Mouse (Mus musculus): ENCODE data around the gene Rbm43. TPM values are rescaled to one million over a fixed set of nuclear protein-coding genes. Genes with fewer than 3 reads are reported as not detected.

Rbm43 gene
- polyA plus RNA-seq (2014; fragmentation: Illumina TruSeq; extraction: RNeasy Lipid Tissue Mini Kit (QIAGEN cat#74804)), result 50.7 TPM

DNA sequence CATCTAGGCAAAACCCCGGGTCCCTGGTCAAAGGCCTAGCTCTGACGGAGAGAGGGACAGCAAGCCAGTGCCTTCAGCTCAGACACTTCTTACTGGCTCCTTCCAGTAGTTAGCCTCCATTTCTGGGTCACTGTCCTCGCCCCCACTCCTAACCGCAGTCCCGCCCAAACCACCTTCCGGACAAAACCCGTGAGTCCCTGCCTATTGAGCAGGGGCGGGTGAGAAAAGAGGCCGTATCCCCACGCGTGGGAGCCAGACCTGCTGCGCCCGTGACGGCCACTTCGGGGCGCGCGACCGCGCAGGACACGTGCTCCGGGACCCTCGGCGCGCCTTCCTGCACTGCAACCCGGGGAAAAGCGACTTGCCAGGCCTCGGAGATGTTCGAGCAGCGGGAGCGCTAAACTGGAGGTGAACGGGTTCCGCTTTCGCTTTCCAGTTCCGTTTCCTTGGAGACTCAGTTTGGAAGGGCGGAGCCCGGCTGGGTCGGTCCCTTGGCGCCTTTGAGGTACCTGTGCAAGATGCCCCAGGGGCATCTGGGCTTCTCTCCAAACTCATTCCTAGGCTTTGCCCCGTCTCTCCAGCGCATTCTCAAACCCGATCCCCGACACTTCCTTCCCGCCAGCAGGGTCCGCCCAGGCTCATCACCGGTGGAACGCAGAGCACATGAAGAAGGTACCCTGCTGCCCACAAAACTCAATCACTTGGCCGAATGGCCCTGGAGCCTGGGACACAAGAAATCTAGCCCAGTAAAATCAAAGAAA is at the start of gene Rbm43:
Gene Rbm43 (minus strand): TSS at position 590 of the 761 bp plus-strand sequence.

DNA sequence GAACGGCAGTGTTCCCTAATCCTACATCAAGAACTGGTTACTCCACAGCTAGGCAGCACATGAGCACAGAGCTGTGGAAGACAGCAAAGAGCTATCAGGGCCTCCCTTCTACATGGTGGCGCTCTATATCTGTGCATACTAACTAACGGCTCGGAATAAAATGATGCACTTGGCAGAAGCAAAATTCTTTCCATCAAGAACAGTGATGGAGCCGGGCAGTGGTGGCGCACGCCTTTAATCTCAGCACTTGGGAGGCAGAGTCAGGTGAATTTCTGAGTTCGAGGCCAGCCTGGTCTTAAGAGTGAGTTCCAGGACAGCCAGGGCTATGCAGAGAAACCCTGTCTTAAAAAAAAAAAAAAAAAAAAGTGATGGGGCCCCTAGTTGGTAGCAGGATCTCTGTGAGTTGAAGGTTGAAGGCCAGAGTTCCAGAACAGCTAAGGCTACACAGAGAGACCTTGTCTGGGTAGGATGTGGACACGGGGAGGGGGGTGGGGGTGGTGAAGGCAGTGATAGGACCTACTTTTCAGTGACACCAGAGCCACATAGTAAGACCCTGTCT is 38.5 kb upstream of the Rbm43 start, which contains the start of gene Nmi:
Gene Nmi (minus strand): TSS at position 85 of the 559 bp plus-strand sequence.

Other genes with a start within 250 kb of the Rbm43 start
- gene Nmi, start 38.3 kb upstream of the Rbm43 start, polyA plus RNA-seq (2014; fragmentation: Illumina TruSeq; extraction: RNeasy Lipid Tissue Mini Kit (QIAGEN cat#74804)), result 39.1 TPM
- gene Tnfaip6, start 102.8 kb upstream of the Rbm43 start, polyA plus RNA-seq (2014; fragmentation: Illumina TruSeq; extraction: RNeasy Lipid Tissue Mini Kit (QIAGEN cat#74804)), result 1.1 TPM
- gene Rif1, start 137.7 kb upstream of the Rbm43 start, polyA plus RNA-seq (2014; fragmentation: Illumina TruSeq; extraction: RNeasy Lipid Tissue Mini Kit (QIAGEN cat#74804)), result 132 TPM